Mouse (Mus musculus) stomach, embryonic 16.5 days (tissue): Measurements from ENCODE around the gene Nomo1. TPM values are rescaled to one million over a fixed set of nuclear protein-coding genes. Genes with fewer than 3 reads are reported as not detected.

Experiments used
- ATAC-seq: fragments of 200-750 bp; cut with Nextera tagmentation; 2 replicates; pipeline ENCODE4 v1.8.0; 2017; ENCODE audit warnings: moderate number of reproducible peaks, moderate TSS enrichment; ENCODE audit not compliant: insufficient read depth, low FRiP score
- H3K27ac ChIP-seq: fragments of 300-500 bp; sonication (generic); 2 replicates; pipeline ENCODE4 v1.5.1; 2014; ENCODE audit warnings: low read length
- H3K27me3 ChIP-seq: fragments of 300-500 bp; sonication (generic); 2 replicates; pipeline ENCODE4 v1.6.1; 2014; ENCODE audit warnings: low read length, control low read depth, mixed read lengths; ENCODE audit not compliant: control insufficient read depth, insufficient read depth
- H3K36me3 ChIP-seq: fragments of 300-500 bp; sonication (generic); 2 replicates; pipeline ENCODE4 v1.6.1; 2014; ENCODE audit warnings: low read length; ENCODE audit not compliant: control insufficient read depth, insufficient read depth
- H3K4me1 ChIP-seq: fragments of 300-500 bp; sonication (generic); 2 replicates; pipeline ENCODE4 v1.6.1; 2014; ENCODE audit warnings: low read length, control low read depth, mixed read lengths; ENCODE audit not compliant: control insufficient read depth, insufficient read depth
- H3K4me2 ChIP-seq: fragments of 300-500 bp; sonication (generic); 2 replicates; pipeline ENCODE4 v1.6.1; 2014; ENCODE audit warnings: low read depth, low read length, mixed read lengths
- H3K4me3 ChIP-seq: fragments of 300-500 bp; sonication (generic); replicated peaks from 2 replicates; pipeline ENCODE4 v1.5.1; 2014; ENCODE audit warnings: mild to moderate bottlenecking, low read length
- H3K9ac ChIP-seq: fragments of 300-500 bp; sonication (generic); 2 replicates; pipeline ENCODE4 v1.6.1; 2014; ENCODE audit warnings: low read length
- H3K9me3 ChIP-seq: fragments of 300-500 bp; sonication (generic); replicated peaks from 2 replicates; pipeline ENCODE4 v1.6.1; 2016; ENCODE audit warnings: low read length, control low read depth; ENCODE audit not compliant: control insufficient read depth
- WGBS: fragments of 180-500 bp; shearing (Covaris S2); extraction: QIAGEN DNeasy Blood & Tissue Kit; methylation state at CpG from one replicate; pipeline ENCODE4 v1.1.7; 2014; 5-methylcytosine and 5-hydroxymethylcytosine counted together
- polyA plus RNA-seq: library from polyadenylated mRNA; unstranded; fragments of >200 nt; fragmentation: Nextera tagmentation; extraction: Ambion mirVana; gene quantifications from 2 replicates; pipeline ENCODE4 v1.2.1, GENCODE M21; 2015

The Nomo1 gene
- polyA plus RNA-seq = 46.5 and 47.2 TPM in 2 replicates

GRCm38 (mm10) chr7:46033109-46033869, at the start of gene Nomo1:
Nomo1 (plus strand) TSS chr7:46033698.
- H3K4me2 ChIP-seq = peak within 1 kb of the TSS; percentile 92
- H3K9me3 ChIP-seq = no peaks in the 10 kb centered on the region
- peaks cover 10% of the 10 kb centered on the region for H3K4me1 ChIP-seq
- 5% methylated on average over 43 of the region's 44 CpGs for WGBS
- peak; percentile 91 for ATAC-seq
- H3K27ac ChIP-seq = no peak within 1 kb of the TSS
- H3K9ac ChIP-seq = peak within 1 kb of the TSS; percentile 89
- H3K4me3 ChIP-seq = peak within 1 kb of the TSS; percentile 85
- H3K27me3 ChIP-seq = no peaks in the 10 kb centered on the region
- H3K36me3 ChIP-seq = no peaks in the 10 kb centered on the region

- H3K4me1 ChIP-seq = no peaks in the 10 kb centered on the region
- no peaks in the 10 kb centered on the region for H3K9me3 ChIP-seq
- no peak overlapping the region for H3K27ac ChIP-seq
- H3K9ac ChIP-seq = no peak overlapping the region
- no peak for ATAC-seq
- H3K27me3 ChIP-seq = no peaks in the 10 kb centered on the region
- no peak overlapping the region for H3K4me2 ChIP-seq
- 82% methylated on average over 6 of the region's 6 CpGs for WGBS
- H3K4me3 ChIP-seq = no peak overlapping the region
- no peaks in the 10 kb centered on the region for H3K36me3 ChIP-seq
Measured at GRCm38 (mm10) chr7:45986893-45987292, 46.6 kb upstream of the Nomo1 start.

GRCm38 (mm10) chr7:45988344-45988743, 45.2 kb upstream of the Nomo1 start:
- no peak overlapping the region for H3K27ac ChIP-seq
- H3K4me1 ChIP-seq = no peaks in the 10 kb centered on the region
- H3K4me2 ChIP-seq = no peak overlapping the region
- no peaks in the 10 kb centered on the region for H3K9me3 ChIP-seq
- 79% methylated on average over 1 of the region's 1 CpGs for WGBS
- H3K4me3 ChIP-seq = no peak overlapping the region
- H3K36me3 ChIP-seq = no peaks in the 10 kb centered on the region
- ATAC-seq = no peak
- H3K27me3 ChIP-seq = no peaks in the 10 kb centered on the region
- H3K9ac ChIP-seq = no peak overlapping the region

- no peak overlapping the region for H3K4me3 ChIP-seq
- WGBS = 82% methylated on average over 8 of the region's 8 CpGs
- H3K4me2 ChIP-seq = no peak overlapping the region
- H3K27ac ChIP-seq = no peak overlapping the region
- H3K9me3 ChIP-seq = no peaks in the 10 kb centered on the region
- H3K4me1 ChIP-seq = no peaks in the 10 kb centered on the region
- no peak overlapping the region for H3K9ac ChIP-seq
- H3K36me3 ChIP-seq = no peaks in the 10 kb centered on the region
- no peaks in the 10 kb centered on the region for H3K27me3 ChIP-seq
- ATAC-seq = no peak
Measured at GRCm38 (mm10) chr7:45992470-45992869, 41.0 kb upstream of the Nomo1 start.

- no peak overlapping the region for H3K4me3 ChIP-seq
- 89% methylated on average over 4 of the region's 4 CpGs for WGBS
- ATAC-seq = peak; percentile 28; the same call in 1 of the 2 replicates
Measured at GRCm38 (mm10) chr7:46000577-46000976, 32.9 kb upstream of the Nomo1 start.

GRCm38 (mm10) chr7:46002748-46003147, 30.8 kb upstream of the Nomo1 start:
- Histone ChIP-seq H3K4me2 (no peak overlapping the region), H3K9me3 (no peaks in the 10 kb centered on the region), H3K27ac (no peak overlapping the region), H3K4me1 (no peaks in the 10 kb centered on the region), H3K27me3 (no peaks in the 10 kb centered on the region), H3K4me3 (no peak overlapping the region), H3K9ac (no peak overlapping the region), H3K36me3 (no peaks in the 10 kb centered on the region)
- 57% methylated on average over 4 of the region's 4 CpGs for WGBS
- ATAC-seq = no peak

More at GRCm38 (mm10) chr7:46000577-46000976, 32.9 kb upstream of the Nomo1 start:
- Histone ChIP-seq H3K9ac (no peak overlapping the region), H3K27ac (no peak overlapping the region), H3K9me3 (no peaks in the 10 kb centered on the region), H3K36me3 (no peaks in the 10 kb centered on the region), H3K27me3 (no peaks in the 10 kb centered on the region), H3K4me1 (no peaks in the 10 kb centered on the region), H3K4me2 (no peak overlapping the region)

GRCm38 (mm10) chr7:46009578-46009977, 23.9 kb upstream of the Nomo1 start:
- Histone ChIP-seq H3K27me3 (no peaks in the 10 kb centered on the region), H3K9me3 (no peaks in the 10 kb centered on the region), H3K36me3 (no peaks in the 10 kb centered on the region), H3K4me2 (no peak overlapping the region), H3K27ac (no peak overlapping the region), H3K9ac (no peak overlapping the region), H3K4me3 (no peak overlapping the region), H3K4me1 (peaks cover 17% of the 10 kb centered on the region)
- 10% methylated on average over 5 of the region's 5 CpGs for WGBS
- ATAC-seq = peak; percentile 39; the same call in 1 of the 2 replicates

GRCm38 (mm10) chr7:46012121-46012520, 21.4 kb upstream of the Nomo1 start:
- Histone ChIP-seq H3K9ac (no peak overlapping the region), H3K27ac (no peak overlapping the region), H3K27me3 (no peaks in the 10 kb centered on the region), H3K9me3 (no peaks in the 10 kb centered on the region), H3K4me2 (no peak overlapping the region), H3K4me3 (no peak overlapping the region), H3K4me1 (peaks cover 17% of the 10 kb centered on the region), H3K36me3 (no peaks in the 10 kb centered on the region)
- no peak for ATAC-seq

GRCm38 (mm10) chr7:46013266-46014010, 20.1 kb upstream of the Nomo1 start:
- H3K27me3 ChIP-seq = no peaks in the 10 kb centered on the region
- no peaks in the 10 kb centered on the region for H3K9me3 ChIP-seq
- no peaks in the 10 kb centered on the region for H3K36me3 ChIP-seq
- H3K4me2 ChIP-seq = no peak overlapping the region
- peak overlapping the region; percentile 46 for H3K27ac ChIP-seq
- H3K4me3 ChIP-seq = no peak overlapping the region
- peak overlapping the region; percentile 55 for H3K9ac ChIP-seq
- WGBS = 20% methylated on average over 9 of the region's 9 CpGs
- ATAC-seq = peak; percentile 75
- peaks cover 17% of the 10 kb centered on the region for H3K4me1 ChIP-seq
